Mouse (Mus musculus) kidney, adult 2 months (tissue): ENCODE measurements around the gene Dstyk.

Source experiments
- CTCF ChIP-seq: fragments of 200-500 bp; conservative IDR thresholded peaks from 2 replicates; pipeline ENCODE4 v1.5.1; 2011; ENCODE audit warnings: low read depth, mild to moderate bottlenecking, control low read depth, low read length, moderate library complexity, mixed read lengths; ENCODE audit not compliant: insufficient read depth, insufficient read length
- POLR2A ChIP-seq: fragments of 200-500 bp; IDR thresholded peaks from one replicate; pipeline ENCODE4 v1.6.1; 2011; ENCODE audit warnings: low read depth, low read length, control low read depth

DNA sequence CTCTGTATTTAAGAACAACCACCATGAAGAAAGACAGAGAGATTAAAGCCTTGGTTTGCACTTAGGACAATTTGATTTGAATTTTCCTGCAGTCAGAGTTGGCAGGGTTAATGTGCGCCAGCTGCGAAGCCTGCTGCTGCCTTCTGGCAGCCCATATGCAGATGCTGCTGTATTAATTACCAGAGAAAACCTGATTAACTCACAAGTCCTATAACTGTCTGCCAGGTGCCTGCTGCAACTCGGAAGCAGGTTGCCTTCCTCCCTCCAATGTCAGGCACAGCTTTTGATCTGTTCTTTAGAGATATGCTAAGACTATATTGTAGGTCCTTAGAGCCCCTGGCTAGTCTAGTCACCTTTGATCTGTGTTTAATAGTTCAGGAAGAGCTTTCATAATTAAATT is 13.5 kb downstream of the Dstyk start:
- TF ChIP-seq CTCF, result no peak
- TF ChIP-seq POLR2A, result no peak
